Mouse (Mus musculus) limb, embryonic 14.5 days (tissue): ENCODE results near the gene Hsd11b2. TPM values are rescaled to one million over a fixed set of nuclear protein-coding genes. Genes with fewer than 3 reads are reported as not detected.

ENCODE experiments used
- ATAC-seq: fragments of 200-750 bp; cut with Nextera tagmentation; 2 replicates; pipeline ENCODE4 v1.8.0; 2017; ENCODE audit warnings: low read depth, moderate number of reproducible peaks, moderate TSS enrichment; ENCODE audit not compliant: low FRiP score
- DNase-seq: peaks from one replicate; pipeline ENCODE4 v3.0.0-alpha.2; 2015; ENCODE audit warnings: low spot score
- H3K27ac ChIP-seq: fragments of 300-500 bp; sonication (generic); replicated peaks from 2 replicates; pipeline ENCODE4 v1.5.1; 2014; ENCODE audit warnings: low read depth, mild to moderate bottlenecking, low read length, moderate library complexity, mixed read lengths
- H3K27me3 ChIP-seq: fragments of 300-500 bp; sonication (generic); 2 replicates; pipeline ENCODE4 v1.6.1; 2014; ENCODE audit warnings: low read length, mixed read lengths; ENCODE audit not compliant: control insufficient read depth, insufficient read depth
- H3K36me3 ChIP-seq: fragments of 300-500 bp; sonication (generic); 2 replicates; pipeline ENCODE4 v1.6.1; 2014; ENCODE audit warnings: mild to moderate bottlenecking, low read length, moderate library complexity, mixed read lengths; ENCODE audit not compliant: control insufficient read depth, insufficient read depth
- H3K4me1 ChIP-seq: fragments of 300-500 bp; sonication (generic); 2 replicates; pipeline ENCODE4 v1.6.1; 2014; ENCODE audit warnings: antibody characterized with exemption, low read length, mixed read lengths; ENCODE audit not compliant: control insufficient read depth, insufficient read depth
- H3K4me2 ChIP-seq: fragments of 300-500 bp; sonication (generic); replicated peaks from 2 replicates; pipeline ENCODE4 v1.6.1; 2014; ENCODE audit warnings: low read depth, mild to moderate bottlenecking, low read length, moderate library complexity; ENCODE audit not compliant: severe bottlenecking
- H3K4me3 ChIP-seq: fragments of 300-500 bp; sonication (generic); replicated peaks from 2 replicates; pipeline ENCODE4 v1.5.1; 2014; ENCODE audit warnings: low read length
- H3K9ac ChIP-seq: fragments of 300-500 bp; sonication (generic); 2 replicates; pipeline ENCODE4 v1.6.1; 2014; ENCODE audit warnings: mild to moderate bottlenecking, low read depth, low read length, moderate library complexity; ENCODE audit not compliant: severe bottlenecking
- H3K9me3 ChIP-seq: fragments of 300-500 bp; sonication (generic); 2 replicates; pipeline ENCODE4 v1.6.1; 2016; ENCODE audit warnings: low read length; ENCODE audit not compliant: control insufficient read depth
- POLR2A ChIP-seq: fragments of 200-500 bp; IDR thresholded peaks from 2 replicates; pipeline ENCODE4 v1.8.0; 2012; ENCODE audit warnings: inconsistent platforms, mild to moderate bottlenecking, moderate library complexity, borderline replicate concordance; ENCODE audit not compliant: insufficient read depth, insufficient read length; ENCODE audit errors: extremely low read depth
- WGBS: fragments of 180-500 bp; shearing (Covaris S2); extraction: QIAGEN DNeasy Blood & Tissue Kit; methylation state at CpG from one replicate; pipeline ENCODE4 v1.1.7; 2014; 5-methylcytosine and 5-hydroxymethylcytosine counted together
- polyA plus RNA-seq, 2 experiments: library from polyadenylated mRNA; depleted of rRNA in 1 of 2; stranded (reverse) in 1 of 2; unstranded in 1 of 2; fragments of >200 nt; fragmentation: Nextera tagmentation in 1 of 2; extraction: Ambion mirVana in 1 of 2; gene quantifications; 2 replicates each; pipeline versions ENCODE4 v1.2.1 to v1.2.3; 2012 to 2014

Hsd11b2 gene
- polyA plus RNA-seq, 2 experiments = 1.7 to 3.3 TPM

DNA sequence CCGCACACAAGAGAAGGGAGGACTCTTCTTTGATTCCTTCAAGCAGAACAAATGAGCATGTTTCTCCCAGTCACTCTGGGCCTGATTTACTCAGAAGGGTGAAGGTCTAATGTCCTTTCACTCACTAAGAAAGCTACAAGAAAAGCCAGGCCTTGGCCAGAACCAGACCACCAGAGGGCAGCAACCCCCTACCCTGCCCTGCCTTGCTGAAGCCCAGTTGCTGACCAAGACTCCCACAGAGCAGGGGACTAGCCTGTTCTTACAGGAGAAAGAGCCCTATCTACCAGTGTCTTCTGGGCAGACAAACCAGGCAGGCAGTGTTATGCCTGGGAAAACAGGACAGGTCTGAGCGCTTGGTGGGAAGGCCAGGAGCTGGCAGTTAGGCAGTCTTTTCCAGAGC lies 34.2 kb upstream of the Hsd11b2 start:
- Histone ChIP-seq H3K27ac (peak overlapping the region; percentile 58; the same call in 1 of the 2 replicates), H3K4me3 (no peak overlapping the region), H3K4me1 (peaks cover 18% of the 10 kb centered on the region), H3K4me2 (no peak overlapping the region), H3K27me3 (no peaks in the 10 kb centered on the region), H3K9me3 (no peaks in the 10 kb centered on the region), H3K36me3 (peaks cover 25% of the 10 kb centered on the region), H3K9ac (no peak overlapping the region)
- DNase-seq = peak; percentile 77
- peak; percentile 46; the same call in 1 of the 2 replicates for ATAC-seq
- 34% methylated on average over 2 of the region's 2 CpGs for WGBS
- TF ChIP-seq POLR2A = no peak

DNA sequence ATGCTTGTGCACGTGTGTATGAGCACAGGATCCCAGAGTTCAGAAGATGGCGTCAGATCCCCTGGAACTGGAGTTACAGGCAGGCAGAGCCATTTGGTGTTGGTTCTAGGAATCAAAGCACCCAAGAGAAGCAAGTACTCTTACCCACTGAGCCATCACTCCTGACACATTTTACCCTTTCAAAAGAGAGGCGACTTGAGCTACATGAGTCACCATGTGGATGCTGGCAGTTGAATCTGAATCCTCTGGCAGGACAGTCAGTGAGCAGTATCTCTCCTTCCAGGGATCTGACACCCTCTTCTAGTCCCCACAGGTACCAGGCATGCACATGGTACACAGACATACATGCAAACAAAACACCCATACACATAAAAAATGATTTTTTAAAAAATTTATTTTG lies 30.5 kb upstream of the Hsd11b2 start:
- Histone ChIP-seq H3K27ac (no peak overlapping the region), H3K9ac (no peak overlapping the region), H3K36me3 (peaks cover 13% of the 10 kb centered on the region), H3K4me2 (no peak overlapping the region), H3K27me3 (no peaks in the 10 kb centered on the region), H3K4me1 (peaks cover 18% of the 10 kb centered on the region), H3K9me3 (no peaks in the 10 kb centered on the region), H3K4me3 (no peak overlapping the region)
- ATAC-seq (no peak), DNase-seq (no peak)
- 70% methylated on average over 3 of the region's 3 CpGs for WGBS
- no peak for TF ChIP-seq POLR2A

GRCm38 (mm10) chr8:105489281-105489680 lies 29.3 kb upstream of the Hsd11b2 start:
- no peak overlapping the region for H3K4me3 ChIP-seq
- no peak overlapping the region for H3K9ac ChIP-seq
- H3K9me3 ChIP-seq = no peaks in the 10 kb centered on the region
- DNase-seq = no peak
- 63% methylated on average over 1 of the region's 1 CpGs for WGBS
- ATAC-seq = no peak
- no peak overlapping the region for H3K27ac ChIP-seq
- no peaks in the 10 kb centered on the region for H3K27me3 ChIP-seq
- peaks cover 7% of the 10 kb centered on the region for H3K36me3 ChIP-seq
- TF ChIP-seq POLR2A = no peak
- H3K4me1 ChIP-seq = peaks cover 6% of the 10 kb centered on the region; the same call in 1 of the 2 replicates
- no peak overlapping the region for H3K4me2 ChIP-seq

DNA sequence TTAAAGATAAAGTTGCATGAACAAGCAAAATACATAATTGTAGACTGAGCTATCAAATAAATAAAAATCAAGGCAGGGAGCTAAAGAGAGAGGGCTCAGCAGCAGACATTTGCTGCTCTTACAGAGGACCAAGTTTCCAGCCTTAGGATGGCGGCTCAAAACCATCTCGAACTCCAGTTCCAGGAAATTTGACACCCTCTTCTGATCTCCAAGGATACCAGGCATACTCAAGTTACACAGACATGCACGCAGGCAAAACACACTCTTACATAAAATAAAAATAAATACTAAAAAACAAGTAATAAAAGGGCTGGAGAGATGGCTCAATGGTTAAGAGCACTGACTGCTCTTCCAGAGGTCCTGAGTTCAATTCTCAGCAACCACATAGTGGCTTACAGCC lies 25.1 kb upstream of the Hsd11b2 start:
- no peaks in the 10 kb centered on the region for H3K9me3 ChIP-seq
- no peak for TF ChIP-seq POLR2A
- no peak for DNase-seq
- no peak for ATAC-seq
- WGBS = 8% methylated on average over 3 of the region's 3 CpGs
- H3K4me3 ChIP-seq = no peak overlapping the region
- H3K27ac ChIP-seq = no peak overlapping the region
- no peaks in the 10 kb centered on the region for H3K36me3 ChIP-seq
- H3K27me3 ChIP-seq = no peaks in the 10 kb centered on the region
- no peak overlapping the region for H3K4me2 ChIP-seq
- H3K9ac ChIP-seq = no peak overlapping the region
- H3K4me1 ChIP-seq = peaks cover 13% of the 10 kb centered on the region

DNA sequence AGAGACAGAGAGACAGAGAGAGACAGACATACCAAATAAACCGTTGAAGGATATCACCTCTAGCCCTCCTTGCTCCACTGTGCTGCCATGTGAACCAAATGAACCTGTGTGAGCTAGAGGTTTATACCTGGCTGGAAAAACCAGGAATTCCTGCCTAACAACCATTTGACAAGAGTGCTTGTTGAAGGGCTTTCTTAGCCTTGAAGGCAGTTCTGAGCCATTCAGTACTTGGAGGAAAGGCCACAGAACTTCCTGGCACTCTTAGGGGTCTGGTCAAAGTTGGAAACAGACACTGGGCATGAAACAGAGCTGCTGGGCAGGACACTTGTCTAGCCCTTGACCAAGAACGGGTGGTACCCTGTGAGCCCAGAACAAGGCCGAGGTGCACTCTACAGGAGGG lies 24.0 kb upstream of the Hsd11b2 start:
- TF ChIP-seq POLR2A = no peak
- H3K27me3 ChIP-seq = no peaks in the 10 kb centered on the region
- no peaks in the 10 kb centered on the region for H3K36me3 ChIP-seq
- no peak for ATAC-seq
- no peak overlapping the region for H3K4me2 ChIP-seq
- DNase-seq = no peak
- WGBS = 73% methylated on average over 3 of the region's 3 CpGs
- no peak overlapping the region for H3K27ac ChIP-seq
- H3K4me3 ChIP-seq = no peak overlapping the region
- H3K4me1 ChIP-seq = peaks cover 13% of the 10 kb centered on the region
- no peaks in the 10 kb centered on the region for H3K9me3 ChIP-seq
- H3K9ac ChIP-seq = no peak overlapping the region
